ENCODE assay signal across 10 mouse cellular contexts in genomic region chr1:164762276-164762675, GRCm38 (mm10). TPM values are rescaled to one million over a fixed set of nuclear protein-coding genes. Genes with fewer than 3 reads are reported as not detected.
A peak's percentile ranks its signal among the peaks of the same experiment; 100 is the strongest.
DNase-seq lines count a peak whose midpoint lies in the region; ATAC-seq and TF ChIP-seq lines count a peak whose summit lies in the region.
"Had no signal": no experiment of that assay in that cellular context is flagged by ENCODE, and none has a peak within 500 bp of the region (broad histone marks: within the 10 kb centered on the region; RNA-seq: fewer than 3 reads in every experiment).

No protein-coding gene starts in this region.

- WGBS in embryonic facial prominence, embryonic 11.5 days = 70% methylated on average over 2 of the region's 2 CpGs
- 61% methylated on average over 2 of the region's 2 CpGs for WGBS in embryonic facial prominence, embryonic 10.5 days
- WGBS in small intestine, adult 2 months = 42% methylated on average over 2 of the region's 2 CpGs
- 75% methylated on average over 2 of the region's 2 CpGs for WGBS in hindbrain, embryonic 14.5 days

- DNase-seq in embryonic facial prominence, embryonic 11.5 days (ENCODE audit: low spot score) = peak; percentile 7
- DNase-seq in embryonic facial prominence, embryonic 10.5 days (ENCODE audit: low spot score) = no peak
- peak; percentile 4 to 20 for DNase-seq in spleen, postnatal 36 days (ENCODE audit: low spot score in 2 of 2)
- no peak for DNase-seq in spleen, adult 12 weeks (ENCODE audit: low spot score)
- peak; percentile 40 for DNase-seq in induced T-regulatory cell, adult 2 months (ENCODE audit: low read depth)
- DNase-seq in left cerebral cortex, adult 18-20 months (ENCODE audit: low spot score in 2 of 2) = no peak
- no peak for DNase-seq in hindbrain, embryonic 14.5 days (ENCODE audit: low spot score)

- no peaks in the 10 kb centered on the region for H3K9me3 ChIP-seq in embryonic facial prominence, embryonic 11.5 days (replicated peaks; ENCODE audit: control insufficient read depth, low read length)
- no peaks in the 10 kb centered on the region for H3K9me3 ChIP-seq in embryonic facial prominence, embryonic 10.5 days
- H3K9me3 ChIP-seq in hindbrain, embryonic 14.5 days (ENCODE audit: control insufficient read depth, low read length) = 0 out of 2 replicates have a peak, but pooled peaks cover 6% of the 10 kb centered on the region
- H3K9me3 ChIP-seq: limb, embryonic 12.5 days had no signal

- ATAC-seq in embryonic facial prominence, embryonic 11.5 days (replicated peaks; ENCODE audit: insufficient number of reproducible peaks, low FRiP score, low TSS enrichment, low read depth) = no peak
- no peak for ATAC-seq in hindbrain, embryonic 14.5 days (ENCODE audit: low FRiP score)

- H3K27ac ChIP-seq in embryonic facial prominence, embryonic 11.5 days (replicated peaks; ENCODE audit: low read depth, low read length) = no peak overlapping the region
- no peak overlapping the region for H3K27ac ChIP-seq in embryonic facial prominence, embryonic 10.5 days (replicated peaks)
- H3K27ac ChIP-seq in small intestine, adult 2 months (ENCODE audit: insufficient read depth, low read depth, low read length) = no peak overlapping the region
- H3K27ac ChIP-seq in hindbrain, embryonic 14.5 days = no peak overlapping the region
- H3K27ac ChIP-seq: limb, embryonic 12.5 days had no signal

- TF ChIP-seq CTCF in small intestine, adult 2 months (IDR thresholded peaks at IDR 0.05; ENCODE audit: extremely low read depth, insufficient read length, insufficient replicate concordance, low read depth, low read length) = peak; percentile 65; the same call in 1 of the 2 replicates

- H3K4me3 ChIP-seq in embryonic facial prominence, embryonic 11.5 days (ENCODE audit: low read depth, low read length) = no peak overlapping the region
- no peak overlapping the region for H3K4me3 ChIP-seq in embryonic facial prominence, embryonic 10.5 days
- H3K4me3 ChIP-seq in small intestine, adult 2 months (ENCODE audit: low read depth, low read length) = no peak overlapping the region
- H3K4me3 ChIP-seq in hindbrain, embryonic 14.5 days (replicated peaks; ENCODE audit: low read length) = no peak overlapping the region
- H3K4me3 ChIP-seq: limb, embryonic 12.5 days had no signal

- TF ChIP-seq POLR2A in small intestine, adult 2 months (IDR thresholded peaks at IDR 0.05; ENCODE audit: low read depth, low read length) = no peak

- H3K36me3 ChIP-seq in embryonic facial prominence, embryonic 11.5 days (replicated peaks; ENCODE audit: control insufficient read depth, insufficient read depth, low read depth, low read length) = no peaks in the 10 kb centered on the region
- no peaks in the 10 kb centered on the region for H3K36me3 ChIP-seq in embryonic facial prominence, embryonic 10.5 days (replicated peaks)
- H3K36me3 ChIP-seq in small intestine, adult 2 months (ENCODE audit: control insufficient read depth, insufficient read depth, low read length) = no peaks in the 10 kb centered on the region
- H3K36me3 ChIP-seq in hindbrain, embryonic 14.5 days (replicated peaks; ENCODE audit: control insufficient read depth, insufficient read depth) = no peaks in the 10 kb centered on the region
- H3K36me3 ChIP-seq: G1E; limb, embryonic 12.5 days had no signal

- no peak overlapping the region for H3K4me2 ChIP-seq in embryonic facial prominence, embryonic 11.5 days (ENCODE audit: low read depth, low read length)
- H3K4me2 ChIP-seq in hindbrain, embryonic 14.5 days (replicated peaks) = no peak overlapping the region
- H3K4me2 ChIP-seq: limb, embryonic 12.5 days had no signal

- no peak overlapping the region for H3K9ac ChIP-seq in embryonic facial prominence, embryonic 11.5 days (replicated peaks; ENCODE audit: low read length)
- H3K9ac ChIP-seq in hindbrain, embryonic 14.5 days = no peak overlapping the region
- H3K9ac ChIP-seq: limb, embryonic 12.5 days had no signal

- H3K4me1 ChIP-seq in embryonic facial prominence, embryonic 11.5 days (ENCODE audit: control insufficient read depth, insufficient read depth, low read length) = no peaks in the 10 kb centered on the region
- no peaks in the 10 kb centered on the region for H3K4me1 ChIP-seq in embryonic facial prominence, embryonic 10.5 days
- H3K4me1 ChIP-seq in small intestine, adult 2 months (ENCODE audit: control insufficient read depth, insufficient read depth, insufficient read length, low read length) = no peaks in the 10 kb centered on the region
- no peaks in the 10 kb centered on the region for H3K4me1 ChIP-seq in hindbrain, embryonic 14.5 days (replicated peaks; ENCODE audit: control insufficient read depth, insufficient read depth, low read length)

- no peaks in the 10 kb centered on the region for H3K27me3 ChIP-seq in embryonic facial prominence, embryonic 11.5 days (ENCODE audit: control insufficient read depth, insufficient read depth, low read length)
- H3K27me3 ChIP-seq in embryonic facial prominence, embryonic 10.5 days (replicated peaks; ENCODE audit: low read depth, poor library complexity, severe bottlenecking) = no peaks in the 10 kb centered on the region
- no peaks in the 10 kb centered on the region for H3K27me3 ChIP-seq in small intestine, adult 2 months (ENCODE audit: control insufficient read depth, insufficient read depth, low read length)
- H3K27me3 ChIP-seq in hindbrain, embryonic 14.5 days (ENCODE audit: control insufficient read depth, insufficient read depth, low read length) = no peaks in the 10 kb centered on the region
- H3K27me3 ChIP-seq: limb, embryonic 12.5 days had no signal

RNA-seq across cellular contexts. Expression of gene Dpt, which starts 34.2 kb away (rescaled TPM):
- 0.15 and 0.20 TPM in 2 replicates for polyA plus RNA-seq in embryonic facial prominence, embryonic 11.5 days (2014; fragmentation: Nextera tagmentation; extraction: Ambion mirVana)
- 0.16 TPM in 1 of 2 replicates, not detected in the other for polyA plus RNA-seq in embryonic facial prominence, embryonic 10.5 days (2016; fragmentation: Nextera tagmentation; extraction: Ambion mirVana)
- 14.8 and 26.4 TPM in 2 replicates for polyA plus RNA-seq in small intestine, adult 2 months (2012; rRNA removed)
- not detected for total RNA-seq in left cerebral cortex, adult 18-20 months (2021)
- polyA plus RNA-seq in hindbrain, embryonic 14.5 days (2014; fragmentation: Nextera tagmentation; extraction: Ambion mirVana) = 0.55 and 0.70 TPM in 2 replicates
- total RNA-seq: G1E had no signal
- polyA plus RNA-seq: G1E had no signal

Comparison
In these comparisons a context has a peak if more than half of its experiments do, and no peak if none do; other contexts are left out.
1. DNase-seq: peak in embryonic facial prominence, embryonic 11.5 days (single experiment), spleen, postnatal 36 days (2 of 2) and induced T-regulatory cell, adult 2 months (single experiment); none in embryonic facial prominence, embryonic 10.5 days (single experiment), spleen, adult 12 weeks (single experiment), left cerebral cortex, adult 18-20 months (0 of 2) and hindbrain, embryonic 14.5 days (single experiment).